Mouse (Mus musculus) embryonic fibroblast, embryonic 13.5 days (primary cell): ENCODE measurements around the gene Ahdc1.

Experiments used
- CTCF ChIP-seq: IDR thresholded peaks from 2 replicates; pipeline ENCODE4 v1.5.1; 2011; ENCODE audit warnings: mild to moderate bottlenecking, control low read depth, low read length, moderate library complexity, borderline replicate concordance; ENCODE audit not compliant: insufficient read depth
- POLR2A ChIP-seq: IDR thresholded peaks from 2 replicates; pipeline ENCODE4 v1.6.1; 2011; ENCODE audit warnings: low read depth, mild to moderate bottlenecking, control low read depth, low read length, moderate library complexity

DNA sequence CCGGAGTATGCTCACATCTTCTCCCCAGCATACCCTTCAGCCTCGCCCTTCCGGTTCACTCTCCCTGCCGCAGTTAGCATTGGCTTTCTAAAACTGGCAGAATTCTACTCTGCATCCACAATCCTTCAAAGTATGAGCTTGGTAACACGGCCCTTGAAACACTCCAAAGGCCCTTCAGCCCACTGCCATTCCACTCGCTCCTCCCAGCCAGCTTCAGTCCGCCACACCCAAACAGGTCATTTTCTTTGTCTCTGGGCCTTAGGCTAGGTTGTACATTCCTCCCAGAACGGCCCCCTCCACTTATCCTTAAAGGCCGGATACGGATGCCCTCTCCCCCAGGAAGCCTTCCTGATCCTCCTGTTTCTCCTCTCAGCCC lies 93.1 kb downstream of the Ahdc1 start:
- TF ChIP-seq CTCF (no peak), POLR2A (no peak)
